Mouse (Mus musculus): ENCODE measurements around the gene A430078G23Rik.

Gene A430078G23Rik

GRCm38 (mm10) chr8:3414639-3415190, 61.5 kb downstream of the A430078G23Rik start:
- no peak for DNase-seq

- DNase-seq = no peak
Measured at GRCm38 (mm10) chr8:3415259-3415658, 62.0 kb downstream of the A430078G23Rik start.

GRCm38 (mm10) chr8:3415661-3416060, 62.4 kb downstream of the A430078G23Rik start:
- DNase-seq = no peak

GRCm38 (mm10) chr8:3416846-3417245, 63.6 kb downstream of the A430078G23Rik start:
- DNase-seq = no peak

GRCm38 (mm10) chr8:3417455-3417854, 64.2 kb downstream of the A430078G23Rik start:
- no peak for DNase-seq

GRCm38 (mm10) chr8:3418101-3418500, 64.9 kb downstream of the A430078G23Rik start:
- DNase-seq = no peak

- DNase-seq = no peak
Measured at GRCm38 (mm10) chr8:3420105-3420706, 67.0 kb downstream of the A430078G23Rik start.

- no peak for DNase-seq
Measured at GRCm38 (mm10) chr8:3421507-3421906, 68.3 kb downstream of the A430078G23Rik start.

GRCm38 (mm10) chr8:3425217-3425616, 72.0 kb downstream of the A430078G23Rik start:
- DNase-seq = no peak

GRCm38 (mm10) chr8:3426211-3426610, 73.0 kb downstream of the A430078G23Rik start:
- no peak for DNase-seq

GRCm38 (mm10) chr8:3428426-3428825, 75.2 kb downstream of the A430078G23Rik start:
- no peak for DNase-seq

GRCm38 (mm10) chr8:3429966-3430365, 76.8 kb downstream of the A430078G23Rik start:
- DNase-seq = no peak

- DNase-seq = no peak
Measured at GRCm38 (mm10) chr8:3431113-3431512, 77.9 kb downstream of the A430078G23Rik start.

GRCm38 (mm10) chr8:3436492-3436891, 83.3 kb downstream of the A430078G23Rik start:
- DNase-seq = no peak

GRCm38 (mm10) chr8:3439510-3439909, 86.3 kb downstream of the A430078G23Rik start:
- DNase-seq = no peak
